35 mouse cellular contexts compared by ENCODE assay signal in genomic region chr16:32135842-32136357, GRCm38 (mm10). TPM values are rescaled to one million over a fixed set of nuclear protein-coding genes. Genes with fewer than 3 reads are reported as not detected.
DNase-seq lines count a peak whose midpoint lies in the region; ATAC-seq and TF ChIP-seq lines count a peak whose summit lies in the region.
"Had no signal": no experiment of that assay in that cellular context is flagged by ENCODE, and none has a peak within 500 bp of the region (broad histone marks: within the 10 kb centered on the region; RNA-seq: fewer than 3 reads in every experiment).

No protein-coding gene starts in this region.

- WGBS in midbrain, embryonic 11.5 days = 82% methylated on average over 7 of the region's 7 CpGs
- WGBS in midbrain, embryonic 10.5 days = 79% methylated on average over 7 of the region's 7 CpGs

- no peak for TF ChIP-seq POLR2A in ES-Bruce4 (IDR thresholded peaks at IDR 0.05; ENCODE audit: insufficient read depth, low read length)

- DNase-seq in midbrain, embryonic 11.5 days (ENCODE audit: low spot score, missing footprints) = peak; percentile 51
- no peak for DNase-seq in midbrain, embryonic 10.5 days (ENCODE audit: low spot score)
- DNase-seq in NIH3T3 (ENCODE audit: low read depth) (peak; percentile 24), ZHBTc4 (ENCODE audit: low read depth, low spot score) (peak; percentile 87), adipocyte (ENCODE audit: low spot score) (no peak), liver (no peak)
- DNase-seq in left cerebral cortex, postnatal 14 days (ENCODE audit: low spot score in 2 of 2) = no peak
- DNase-seq: adrenal gland, adult 8-10 months; adrenal gland, postnatal 25 days; cerebellum, adult 11-12 months; cerebellum, adult 9-10 months; cerebellum, postnatal 14 days; gastrocnemius, postnatal 25 days; heart, adult 18-20 months; heart, postnatal 10 days; heart, postnatal 4 days; kidney, adult 2 months had no signal

- no peak for TF ChIP-seq CTCF in ES-Bruce4 (IDR thresholded peaks at IDR 0.05; ENCODE audit: low read depth, low read length)

- H3K4me3 ChIP-seq in midbrain, embryonic 11.5 days (ENCODE audit: low read depth, low read length) = no peak overlapping the region
- no peak overlapping the region for H3K4me3 ChIP-seq in midbrain, embryonic 10.5 days
- peak overlapping the region; percentile 61 for H3K4me3 ChIP-seq in ES-Bruce4 (ENCODE audit: low read depth, low read length)
- H3K4me3 ChIP-seq: forebrain, embryonic 10.5 days; heart, embryonic 12.5 days; heart, embryonic 15.5 days had no signal

- no peak overlapping the region for H3K4me2 ChIP-seq in midbrain, embryonic 11.5 days
- H3K4me2 ChIP-seq: heart, embryonic 12.5 days; heart, embryonic 15.5 days; hindbrain, embryonic 14.5 days had no signal

- H3K27ac ChIP-seq in midbrain, embryonic 11.5 days (ENCODE audit: low read depth, low read length) = no peak overlapping the region
- no peak overlapping the region for H3K27ac ChIP-seq in midbrain, embryonic 10.5 days (replicated peaks)
- no peak overlapping the region for H3K27ac ChIP-seq in ES-Bruce4 (ENCODE audit: insufficient read depth, low read length)
- H3K27ac ChIP-seq: forebrain, embryonic 10.5 days; heart, embryonic 15.5 days; hindbrain, embryonic 14.5 days; hindbrain, postnatal 0 days had no signal

- no peaks in the 10 kb centered on the region for H3K27me3 ChIP-seq in midbrain, embryonic 11.5 days (ENCODE audit: control insufficient read depth, insufficient read depth, low read length)
- H3K27me3 ChIP-seq in midbrain, embryonic 10.5 days (ENCODE audit: low read depth, poor library complexity, severe bottlenecking) = no peaks in the 10 kb centered on the region
- H3K27me3 ChIP-seq in ES-Bruce4 (ENCODE audit: control insufficient read depth, insufficient read depth, low read length, poor library complexity, severe bottlenecking) = no peaks in the 10 kb centered on the region
- H3K27me3 ChIP-seq: heart, embryonic 12.5 days had no signal

- H3K36me3 ChIP-seq in midbrain, embryonic 11.5 days (ENCODE audit: control insufficient read depth, insufficient read depth, low read length) = no peaks in the 10 kb centered on the region
- no peaks in the 10 kb centered on the region for H3K36me3 ChIP-seq in midbrain, embryonic 10.5 days
- H3K36me3 ChIP-seq in ES-Bruce4 (ENCODE audit: control insufficient read depth, insufficient read depth, low read length, poor library complexity, severe bottlenecking) = no peaks in the 10 kb centered on the region
- H3K36me3 ChIP-seq: forebrain, embryonic 10.5 days; G1E; heart, embryonic 12.5 days; heart, embryonic 15.5 days had no signal

- no peaks in the 10 kb centered on the region for H3K4me1 ChIP-seq in midbrain, embryonic 11.5 days (ENCODE audit: control insufficient read depth, insufficient read depth, low read length)
- H3K4me1 ChIP-seq in midbrain, embryonic 10.5 days = no peaks in the 10 kb centered on the region
- no peaks in the 10 kb centered on the region for H3K4me1 ChIP-seq in ES-Bruce4 (ENCODE audit: control insufficient read depth, insufficient read depth, low read length)
- H3K4me1 ChIP-seq: forebrain, embryonic 10.5 days; heart, embryonic 12.5 days; heart, embryonic 15.5 days had no signal

- no peak for ATAC-seq in midbrain, embryonic 11.5 days (ENCODE audit: low FRiP score)
- ATAC-seq: CD4-positive, CD25-positive, alpha-beta regulatory T cell, adult 4 months; forebrain, embryonic 14.5 days; hindbrain, postnatal 0 days; inflammation-experienced regulatory T-cells, adult 6 months; intestine, embryonic 16.5 days had no signal

- no peak overlapping the region for H3K9ac ChIP-seq in midbrain, embryonic 11.5 days (ENCODE audit: low read length)
- peak overlapping the region; percentile 17 for H3K9ac ChIP-seq in ES-Bruce4 (ENCODE audit: low read depth, poor library complexity, severe bottlenecking)
- H3K9ac ChIP-seq: heart, embryonic 12.5 days; heart, embryonic 15.5 days; hindbrain, embryonic 14.5 days had no signal

- TF ChIP-seq EP300 in ES-Bruce4 (IDR thresholded peaks at IDR 0.05; ENCODE audit: insufficient read depth, low read depth, low read length) = no peak

- no peaks in the 10 kb centered on the region for H3K9me3 ChIP-seq in midbrain, embryonic 11.5 days (ENCODE audit: control insufficient read depth, low read length)
- no peaks in the 10 kb centered on the region for H3K9me3 ChIP-seq in midbrain, embryonic 10.5 days (replicated peaks)
- H3K9me3 ChIP-seq in ES-Bruce4 (replicated peaks; ENCODE audit: control insufficient read depth, insufficient read depth, low read length, poor library complexity, severe bottlenecking) = no peaks in the 10 kb centered on the region
- H3K9me3 ChIP-seq: forebrain, embryonic 10.5 days; G1E; heart, embryonic 12.5 days; heart, embryonic 15.5 days had no signal

- intact Hi-C loops in left cerebral cortex, postnatal 14 days (cut with DNase I) = no loop called here

RNA-seq across cellular contexts. Expression of gene Nrros, which starts 29.5 kb away (rescaled TPM):
- 7.4 and 10.3 TPM in 2 replicates for polyA plus RNA-seq in midbrain, embryonic 11.5 days (2014; fragmentation: Nextera tagmentation; extraction: Ambion mirVana)
- 8.9 and 9.1 TPM in 2 replicates for polyA plus RNA-seq in midbrain, embryonic 10.5 days (2016; fragmentation: Nextera tagmentation; extraction: Ambion mirVana)
- polyA plus RNA-seq in ES-Bruce4 (2011; ENCODE audit: insufficient read depth, insufficient read length, low read depth, missing spikeins) = 0.61 and 1.1 TPM in 2 replicates
- total RNA-seq in left cerebral cortex, postnatal 14 days (2021) = 10 to 100 TPM in 1 of 2 experiments, 1 to 10 TPM in 1; 8.5 to 12.3 TPM
- polyA plus RNA-seq: C2C12 had no signal

RNA-seq across cellular contexts. Expression of gene Cep19, which starts 36.3 kb away (rescaled TPM):
- polyA plus RNA-seq in midbrain, embryonic 11.5 days (2014; fragmentation: Nextera tagmentation; extraction: Ambion mirVana) = 51.7 and 56.5 TPM in 2 replicates
- polyA plus RNA-seq in midbrain, embryonic 10.5 days (2016; fragmentation: Nextera tagmentation; extraction: Ambion mirVana) = 36.2 and 38.3 TPM in 2 replicates
- 12.7 and 13.0 TPM in 2 replicates for polyA plus RNA-seq in ES-Bruce4 (2011; ENCODE audit: insufficient read depth, insufficient read length, low read depth, missing spikeins)
- total RNA-seq in left cerebral cortex, postnatal 14 days (2021) = 10 to 100 TPM; 68.6 to 71.2 TPM

RNA-seq across cellular contexts. Expression of gene Pigx, which starts 36.4 kb away (rescaled TPM):
- polyA plus RNA-seq in midbrain, embryonic 11.5 days (2014; fragmentation: Nextera tagmentation; extraction: Ambion mirVana) = 150 and 153 TPM in 2 replicates
- 148 and 153 TPM in 2 replicates for polyA plus RNA-seq in midbrain, embryonic 10.5 days (2016; fragmentation: Nextera tagmentation; extraction: Ambion mirVana)
- 69.1 and 69.2 TPM in 2 replicates for polyA plus RNA-seq in ES-Bruce4 (2011; ENCODE audit: insufficient read depth, insufficient read length, low read depth, missing spikeins)
- 10 to 100 TPM; 26.4 TPM for total RNA-seq in left cerebral cortex, postnatal 14 days (2021)

RNA-seq across cellular contexts. Expression of gene Bex6, which starts 43.7 kb away (rescaled TPM):
- 0.23 TPM in 1 of 2 replicates, not detected in the other for polyA plus RNA-seq in midbrain, embryonic 11.5 days (2014; fragmentation: Nextera tagmentation; extraction: Ambion mirVana)
- 0.25 TPM in 1 of 2 replicates, not detected in the other for polyA plus RNA-seq in midbrain, embryonic 10.5 days (2016; fragmentation: Nextera tagmentation; extraction: Ambion mirVana)
- not detected in 2 replicates for polyA plus RNA-seq in ES-Bruce4 (2011; ENCODE audit: insufficient read depth, insufficient read length, low read depth, missing spikeins)
- not detected for total RNA-seq in left cerebral cortex, postnatal 14 days (2021)
- total RNA-seq: adrenal gland, adult 8-10 months; adrenal gland, postnatal 25 days; G1E; gastrocnemius, adult 8-10 months; gastrocnemius, postnatal 25 days; heart, adult 18-20 months; heart, postnatal 10 days; heart, postnatal 4 days; hindbrain, postnatal 0 days had no signal
- polyA plus RNA-seq: brain, embryonic 14.5 days; C2C12; CD4-positive, CD25-positive, alpha-beta regulatory T cell, adult 4 months; embryonic facial prominence, embryonic 11.5 days; embryonic facial prominence, embryonic 14.5 days; forebrain, embryonic 14.5 days; G1E; gonadal fat pad, adult 2 months; heart, embryonic 12.5 days; heart, embryonic 15.5 days; hindbrain, embryonic 11.5 days; hindbrain, embryonic 14.5 days; hindbrain, postnatal 0 days; intestine, embryonic 16.5 days; kidney, adult 2 months had no signal

RNA-seq across cellular contexts. Expression of gene Pak2, which starts 56.8 kb away (rescaled TPM):
- polyA plus RNA-seq in midbrain, embryonic 11.5 days (2014; fragmentation: Nextera tagmentation; extraction: Ambion mirVana) = 49.6 and 59.6 TPM in 2 replicates
- polyA plus RNA-seq in midbrain, embryonic 10.5 days (2016; fragmentation: Nextera tagmentation; extraction: Ambion mirVana) = 40.8 and 45.1 TPM in 2 replicates
- 76.8 and 81.0 TPM in 2 replicates for polyA plus RNA-seq in ES-Bruce4 (2011; ENCODE audit: insufficient read depth, insufficient read length, low read depth, missing spikeins)
- total RNA-seq in left cerebral cortex, postnatal 14 days (2021) = 10 to 100 TPM; 26.5 to 27.8 TPM

Comparison
In these comparisons a context has a peak if more than half of its experiments do, and no peak if none do; other contexts are left out.
1. DNase-seq: peak in midbrain, embryonic 11.5 days (single experiment), NIH3T3 (single experiment) and ZHBTc4 (single experiment); none in midbrain, embryonic 10.5 days (single experiment), adipocyte (single experiment), left cerebral cortex, postnatal 14 days (0 of 2) and liver (single experiment).